Mouse (Mus musculus) liver, embryonic 16.5 days (tissue): ENCODE measurements at regions not wholly inside any gene's neighbourhood (a gene's known extent, or its start where the extent isn't known, plus 50 kb on each side); places are given as distances from the start of the nearest gene placed in this dataset.

Experiments used
- ATAC-seq: fragments of 200-750 bp; cut with Nextera tagmentation; 2 replicates; pipeline ENCODE4 v1.8.0; 2017; ENCODE audit warnings: low read depth, mild to moderate bottlenecking, moderate number of reproducible peaks, moderate library complexity
- H3K27ac ChIP-seq: fragments of 300-500 bp; sonication (generic); 2 replicates; pipeline ENCODE4 v1.5.1; 2014; ENCODE audit warnings: mild to moderate bottlenecking, low read length
- H3K27me3 ChIP-seq: fragments of 300-500 bp; sonication (generic); 2 replicates; pipeline ENCODE4 v1.6.1; 2014; ENCODE audit warnings: low read depth, low read length, mixed read lengths; ENCODE audit not compliant: control insufficient read depth, insufficient read depth
- H3K36me3 ChIP-seq: fragments of 300-500 bp; sonication (generic); 2 replicates; pipeline ENCODE4 v1.6.1; 2014; ENCODE audit warnings: mild to moderate bottlenecking; ENCODE audit not compliant: control insufficient read depth, insufficient read depth
- H3K4me1 ChIP-seq: fragments of 300-500 bp; sonication (generic); 2 replicates; pipeline ENCODE4 v1.6.1; 2014; ENCODE audit warnings: low read depth, low read length, mixed read lengths; ENCODE audit not compliant: control insufficient read depth
- H3K4me2 ChIP-seq: fragments of 300-500 bp; sonication (generic); 2 replicates; pipeline ENCODE4 v1.6.1; 2014; ENCODE audit warnings: low read depth, low read length, mixed read lengths
- H3K4me3 ChIP-seq: fragments of 300-500 bp; sonication (generic); 2 replicates; pipeline ENCODE4 v1.5.1; 2014; ENCODE audit warnings: low read depth, mild to moderate bottlenecking, low read length
- H3K9ac ChIP-seq: fragments of 300-500 bp; sonication (generic); 2 replicates; pipeline ENCODE4 v1.6.1; 2014; ENCODE audit warnings: low read depth, low read length
- H3K9me3 ChIP-seq: fragments of 300-500 bp; sonication (generic); replicated peaks from 2 replicates; pipeline ENCODE4 v1.6.1; 2016; ENCODE audit warnings: low read length; ENCODE audit not compliant: control insufficient read depth
- WGBS: fragments of 180-500 bp; shearing (Covaris S2); extraction: QIAGEN DNeasy Blood & Tissue Kit; methylation state at CpG from one replicate; pipeline ENCODE4 v1.1.7; 2014; ENCODE audit not compliant: insufficient replicate concordance; 5-methylcytosine and 5-hydroxymethylcytosine counted together

GRCm38 (mm10) chr5:133130316-133130715 lies 587.2 kb upstream of the Auts2 start:
- Histone ChIP-seq H3K27ac (no peak overlapping the region), H3K4me3 (no peak overlapping the region), H3K36me3 (no peaks in the 10 kb centered on the region), H3K27me3 (no peaks in the 10 kb centered on the region), H3K4me1 (no peaks in the 10 kb centered on the region), H3K9me3 (no peaks in the 10 kb centered on the region), H3K9ac (no peak overlapping the region), H3K4me2 (no peak overlapping the region)
- no peak for ATAC-seq
- WGBS: 51% methylated on average over 6 of the region's 6 CpGs

DNA sequence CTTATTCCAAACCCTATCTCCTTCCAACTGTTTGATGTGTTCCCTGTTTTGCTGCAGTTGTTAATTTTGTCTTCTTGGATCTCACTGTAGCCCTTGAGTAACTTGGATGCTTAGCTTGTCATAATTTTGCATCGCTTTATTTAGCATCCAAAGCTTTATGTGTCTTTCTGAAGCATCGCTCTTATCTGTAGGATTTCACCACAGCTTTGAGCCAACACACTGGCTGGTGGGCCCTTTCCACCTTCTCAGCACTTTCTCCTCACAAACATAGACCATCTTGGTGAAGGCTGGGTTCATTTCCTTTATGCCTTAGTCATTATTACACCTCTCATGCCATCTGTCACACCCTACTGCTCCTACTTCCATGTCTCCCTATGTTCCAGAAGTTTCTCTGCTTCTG lies 581.1 kb upstream of the Auts2 start:
- Histone ChIP-seq H3K9me3 (no peaks in the 10 kb centered on the region), H3K27ac (no peak overlapping the region), H3K9ac (no peak overlapping the region), H3K4me1 (no peaks in the 10 kb centered on the region), H3K27me3 (no peaks in the 10 kb centered on the region), H3K36me3 (no peaks in the 10 kb centered on the region), H3K4me2 (no peak overlapping the region), H3K4me3 (no peak overlapping the region)
- 69% methylated on average over 2 of the region's 2 CpGs for WGBS
- ATAC-seq: no peak

DNA sequence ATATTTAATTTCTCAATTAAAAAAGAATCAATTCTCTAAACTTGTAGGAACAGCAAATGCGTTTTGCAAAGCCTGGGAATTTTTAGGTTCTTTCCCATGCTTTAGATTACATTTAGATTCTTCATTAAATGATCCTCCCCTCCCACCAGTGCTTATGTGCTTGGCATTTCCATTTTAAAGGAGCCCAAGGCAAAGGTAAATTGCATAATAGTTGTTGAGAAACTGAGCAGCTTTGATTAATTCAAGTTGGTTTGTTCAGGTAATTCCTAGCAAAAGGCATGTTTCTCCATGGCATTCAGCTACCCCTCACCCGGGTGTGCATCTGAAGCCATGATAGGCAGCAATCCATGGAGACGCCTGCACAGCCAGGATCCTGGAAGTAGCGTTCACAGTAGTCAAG lies 570.8 kb upstream of the Auts2 start:
- Histone ChIP-seq H3K27me3 (no peaks in the 10 kb centered on the region), H3K9me3 (no peaks in the 10 kb centered on the region), H3K36me3 (no peaks in the 10 kb centered on the region), H3K9ac (no peak overlapping the region), H3K4me1 (no peaks in the 10 kb centered on the region), H3K4me2 (no peak overlapping the region), H3K4me3 (no peak overlapping the region), H3K27ac (no peak overlapping the region)
- ATAC-seq: no peak
- 66% methylated on average over 4 of the region's 4 CpGs for WGBS

DNA sequence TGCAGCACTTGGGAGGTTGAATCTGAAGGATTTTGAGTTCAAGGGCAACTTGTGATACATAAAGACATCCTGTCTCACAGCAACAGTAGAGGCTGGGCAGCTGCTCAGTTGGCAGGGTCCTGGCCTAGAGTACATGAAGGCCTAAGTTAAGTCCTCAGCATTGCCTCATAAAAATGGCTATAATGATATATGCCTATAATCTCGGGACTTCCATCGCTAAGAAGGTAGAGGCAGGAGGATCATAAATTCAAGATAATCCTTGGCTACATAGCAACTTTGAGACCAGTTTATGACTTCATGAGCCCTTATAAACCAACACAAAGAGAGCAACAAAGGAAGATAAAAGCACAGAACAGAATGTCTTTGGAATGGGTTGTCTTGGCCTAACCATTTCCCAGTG lies 570.0 kb upstream of the Auts2 start:
- WGBS: 72% methylated on average over 2 of the region's 2 CpGs
- Histone ChIP-seq H3K9ac (no peak overlapping the region), H3K9me3 (no peaks in the 10 kb centered on the region), H3K36me3 (no peaks in the 10 kb centered on the region), H3K27ac (no peak overlapping the region), H3K4me1 (no peaks in the 10 kb centered on the region), H3K27me3 (no peaks in the 10 kb centered on the region), H3K4me3 (no peak overlapping the region), H3K4me2 (no peak overlapping the region)
- ATAC-seq: no peak

GRCm38 (mm10) chr5:133106691-133107354 lies 563.7 kb upstream of the Auts2 start:
- no peak overlapping the region for H3K4me3 ChIP-seq
- H3K27ac ChIP-seq: no peak overlapping the region
- ATAC-seq: no peak
- H3K4me2 ChIP-seq: no peak overlapping the region
- H3K9me3 ChIP-seq: no peaks in the 10 kb centered on the region
- WGBS: 39% methylated on average over 8 of the region's 8 CpGs
- no peaks in the 10 kb centered on the region for H3K36me3 ChIP-seq
- no peak overlapping the region for H3K9ac ChIP-seq
- no peaks in the 10 kb centered on the region for H3K27me3 ChIP-seq
- H3K4me1 ChIP-seq: no peaks in the 10 kb centered on the region

DNA sequence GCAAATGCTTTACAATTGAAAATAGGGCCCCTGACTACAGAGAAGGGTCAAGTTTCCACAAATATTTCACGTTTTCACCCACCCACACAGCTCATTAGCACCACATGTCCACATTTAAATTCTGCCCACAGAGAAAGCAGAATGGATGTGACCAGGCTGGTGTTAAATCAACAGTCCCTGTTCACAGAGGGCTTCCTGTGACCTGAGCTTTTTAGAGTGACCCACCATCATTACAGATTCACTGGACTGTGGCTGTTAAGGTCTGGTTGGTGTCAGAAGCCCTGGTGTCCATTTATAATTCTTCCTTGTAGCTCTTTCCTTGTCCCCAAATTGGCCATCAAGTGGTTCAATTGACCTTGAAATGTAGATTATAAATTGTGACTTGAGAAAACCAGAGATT lies 553.2 kb upstream of the Auts2 start:
- no peak overlapping the region for H3K4me2 ChIP-seq
- no peaks in the 10 kb centered on the region for H3K4me1 ChIP-seq
- no peak overlapping the region for H3K9ac ChIP-seq
- 38% methylated on average over 1 of the region's 1 CpGs for WGBS
- no peaks in the 10 kb centered on the region for H3K27me3 ChIP-seq
- no peaks in the 10 kb centered on the region for H3K9me3 ChIP-seq
- H3K4me3 ChIP-seq: no peak overlapping the region
- no peak for ATAC-seq
- H3K27ac ChIP-seq: no peak overlapping the region
- H3K36me3 ChIP-seq: no peaks in the 10 kb centered on the region

DNA sequence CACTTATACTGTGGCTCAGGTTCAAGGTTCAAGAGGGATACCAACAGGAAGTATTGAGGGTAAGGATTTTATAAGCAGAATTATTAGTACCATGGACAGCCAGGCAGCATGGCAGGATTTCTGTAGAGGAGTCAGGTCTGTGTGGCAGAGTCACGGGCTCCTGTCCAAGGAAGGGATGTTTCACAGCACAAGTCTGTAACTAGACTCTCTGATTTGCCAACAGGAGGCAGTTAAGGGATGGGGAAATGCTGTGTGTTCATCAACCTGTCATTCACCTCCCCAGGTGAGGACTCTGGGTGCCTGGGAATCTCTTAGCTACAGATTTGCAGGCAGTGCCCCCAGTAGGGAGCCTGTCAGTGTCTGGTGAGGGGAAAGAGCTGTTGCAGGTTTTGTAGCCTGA lies 541.7 kb upstream of the Auts2 start:
- no peak for ATAC-seq

DNA sequence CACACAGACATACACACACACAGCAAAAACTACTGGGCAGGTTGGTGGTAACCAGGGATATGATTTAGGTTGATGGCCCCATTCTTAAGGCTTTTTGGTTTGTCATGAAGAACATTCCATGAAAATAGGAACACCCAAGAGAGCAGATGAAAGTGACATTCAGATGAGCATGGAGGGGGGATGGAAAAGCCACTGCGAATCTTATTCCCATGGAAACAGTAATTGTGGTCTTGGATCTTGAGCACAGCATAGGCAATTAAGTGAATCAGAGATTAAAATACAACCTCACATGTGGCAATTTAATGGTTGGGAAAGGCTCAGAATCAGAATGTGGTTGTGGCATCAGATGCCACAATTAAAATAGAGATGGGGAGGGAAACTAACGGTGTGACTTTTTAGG lies 537.6 kb upstream of the Auts2 start:
- no peak for ATAC-seq
- H3K4me2 ChIP-seq: no peak overlapping the region
- no peaks in the 10 kb centered on the region for H3K36me3 ChIP-seq
- no peaks in the 10 kb centered on the region for H3K9me3 ChIP-seq
- H3K27ac ChIP-seq: no peak overlapping the region
- H3K4me3 ChIP-seq: no peak overlapping the region
- H3K27me3 ChIP-seq: no peaks in the 10 kb centered on the region
- no peaks in the 10 kb centered on the region for H3K4me1 ChIP-seq
- WGBS: 68% methylated on average over 2 of the region's 2 CpGs
- H3K9ac ChIP-seq: no peak overlapping the region

More for the DNA sequence above, 541.7 kb upstream of the Auts2 start:
- Histone ChIP-seq H3K27me3 (no peaks in the 10 kb centered on the region), H3K4me2 (no peak overlapping the region), H3K9ac (no peak overlapping the region), H3K4me3 (no peak overlapping the region), H3K27ac (no peak overlapping the region), H3K9me3 (no peaks in the 10 kb centered on the region; the same call in 1 of the 2 replicates), H3K36me3 (no peaks in the 10 kb centered on the region), H3K4me1 (no peaks in the 10 kb centered on the region)
- WGBS: 52% methylated on average over 1 of the region's 1 CpGs

DNA sequence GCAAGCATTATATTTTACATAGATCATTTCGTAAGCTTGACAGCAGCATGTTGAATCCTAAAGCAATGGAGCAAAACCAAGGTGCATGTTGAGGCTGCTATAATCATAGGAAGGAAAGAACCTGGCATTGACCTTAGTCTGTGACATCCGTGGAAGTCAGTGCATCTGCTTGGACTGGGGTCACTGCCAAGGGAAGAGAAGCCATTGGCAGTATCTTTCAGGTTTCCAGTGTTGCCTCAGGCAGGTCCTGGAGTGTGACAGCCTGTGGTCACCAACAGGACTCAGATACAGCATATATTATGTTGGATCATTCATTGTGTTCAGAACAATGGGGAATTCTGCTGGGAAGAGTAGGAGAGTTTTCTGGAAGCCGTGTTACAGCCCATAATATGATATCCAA lies 535.8 kb upstream of the Auts2 start:
- no peak overlapping the region for H3K4me3 ChIP-seq
- no peaks in the 10 kb centered on the region for H3K4me1 ChIP-seq
- no peak overlapping the region for H3K27ac ChIP-seq
- H3K4me2 ChIP-seq: no peak overlapping the region
- no peak overlapping the region for H3K9ac ChIP-seq
- H3K27me3 ChIP-seq: no peaks in the 10 kb centered on the region
- 54% methylated on average over 3 of the region's 3 CpGs for WGBS
- no peak for ATAC-seq
- no peaks in the 10 kb centered on the region for H3K9me3 ChIP-seq
- no peaks in the 10 kb centered on the region for H3K36me3 ChIP-seq
